In genomic region chr17:79918484-79919004, GRCm38 (mm10) we compare ENCODE assay signal across 10 mouse cellular contexts. TPM values are rescaled to one million over a fixed set of nuclear protein-coding genes. Genes with fewer than 3 reads are reported as not detected.
DNase-seq lines count a peak whose midpoint lies in the region; ATAC-seq lines count a peak whose summit lies in the region.
"Had no signal": no experiment of that assay in that cellular context is flagged by ENCODE, and none has a peak within 500 bp of the region (broad histone marks: within the 10 kb centered on the region; RNA-seq: fewer than 3 reads in every experiment).

No protein-coding gene starts in this region.

- ATAC-seq in intestine, embryonic 15.5 days: peak; percentile 98
- ATAC-seq in lung, embryonic 16.5 days (ENCODE audit: low read depth): peak; percentile 66
- ATAC-seq in forebrain, embryonic 13.5 days: no peak

- H3K36me3 ChIP-seq in intestine, embryonic 15.5 days: no peaks in the 10 kb centered on the region
- no peaks in the 10 kb centered on the region for H3K36me3 ChIP-seq in lung, embryonic 16.5 days (ENCODE audit: control insufficient read depth, insufficient read depth, low read length)
- no peaks in the 10 kb centered on the region for H3K36me3 ChIP-seq in forebrain, embryonic 13.5 days (ENCODE audit: poor library complexity, severe bottlenecking)
- H3K36me3 ChIP-seq: neural tube, embryonic 15.5 days had no signal

- peak overlapping the region; percentile 39 for H3K4me2 ChIP-seq in intestine, embryonic 15.5 days (replicated peaks)
- H3K4me2 ChIP-seq in lung, embryonic 16.5 days (ENCODE audit: low read depth, low read length): peak overlapping the region; percentile 12; the same call in 1 of the 2 replicates
- no peak overlapping the region for H3K4me2 ChIP-seq in forebrain, embryonic 13.5 days
- H3K4me2 ChIP-seq: neural tube, embryonic 15.5 days had no signal

- peak; percentile 54 for DNase-seq in gastrocnemius, adult 18-20 months (ENCODE audit: low spot score)
- DNase-seq in gastrocnemius, postnatal 36 days: no peak
- DNase-seq in MEL-GATA-1-ER (ENCODE audit: extremely low read depth, low read depth): peak; percentile 72
- no peak for DNase-seq in layer of hippocampus, postnatal 25 days (ENCODE audit: extremely low spot score in 1 of 2, low spot score in 1 of 2)
- DNase-seq in gastrocnemius, postnatal 14 days: no peak
- DNase-seq: cerebellum, adult 11 months had no signal

- no peaks in the 10 kb centered on the region for H3K9me3 ChIP-seq in intestine, embryonic 15.5 days
- H3K9me3 ChIP-seq in lung, embryonic 16.5 days (ENCODE audit: control insufficient read depth, low read length): no peaks in the 10 kb centered on the region
- no peaks in the 10 kb centered on the region for H3K9me3 ChIP-seq in forebrain, embryonic 13.5 days (replicated peaks)
- H3K9me3 ChIP-seq: neural tube, embryonic 15.5 days had no signal

- 20% methylated on average over 9 of the region's 9 CpGs for WGBS in intestine, embryonic 15.5 days
- WGBS in lung, embryonic 16.5 days: 11% methylated on average over 9 of the region's 9 CpGs
- 36% methylated on average over 9 of the region's 9 CpGs for WGBS in forebrain, embryonic 13.5 days

- intact Hi-C loops in gastrocnemius, postnatal 36 days (cut with DNase I): no loop called here
- intact Hi-C loops in gastrocnemius, postnatal 14 days (cut with DNase I; ENCODE audit: low total_unique reads): no loop called here

- H3K4me1 ChIP-seq in intestine, embryonic 15.5 days (replicated peaks): no peaks in the 10 kb centered on the region
- peaks cover 11% of the 10 kb centered on the region for H3K4me1 ChIP-seq in lung, embryonic 16.5 days (replicated peaks; ENCODE audit: control insufficient read depth, insufficient read depth, low read length)
- H3K4me1 ChIP-seq in forebrain, embryonic 13.5 days: 0 out of 2 replicates have a peak, but pooled peaks cover 3% of the 10 kb centered on the region
- H3K4me1 ChIP-seq: neural tube, embryonic 15.5 days had no signal

- H3K27ac ChIP-seq in intestine, embryonic 15.5 days: 0 out of 2 replicates have a peak overlapping the region, but pooled peaks have one; percentile 33
- H3K27ac ChIP-seq in lung, embryonic 16.5 days (ENCODE audit: low read length): 0 out of 2 replicates have a peak overlapping the region, but pooled peaks have one; percentile 8
- no peak overlapping the region for H3K27ac ChIP-seq in forebrain, embryonic 13.5 days
- H3K27ac ChIP-seq: neural tube, embryonic 15.5 days had no signal

- no peak overlapping the region for H3K9ac ChIP-seq in intestine, embryonic 15.5 days
- H3K9ac ChIP-seq in lung, embryonic 16.5 days (ENCODE audit: low read length): no peak overlapping the region
- no peak overlapping the region for H3K9ac ChIP-seq in forebrain, embryonic 13.5 days
- H3K9ac ChIP-seq: neural tube, embryonic 15.5 days had no signal

- H3K4me3 ChIP-seq in intestine, embryonic 15.5 days (replicated peaks): no peak overlapping the region
- H3K4me3 ChIP-seq in lung, embryonic 16.5 days (ENCODE audit: low read length): no peak overlapping the region
- no peak overlapping the region for H3K4me3 ChIP-seq in forebrain, embryonic 13.5 days
- H3K4me3 ChIP-seq: neural tube, embryonic 15.5 days had no signal

- H3K27me3 ChIP-seq in intestine, embryonic 15.5 days (replicated peaks): no peaks in the 10 kb centered on the region
- H3K27me3 ChIP-seq in lung, embryonic 16.5 days (ENCODE audit: control insufficient read depth, insufficient read depth, low read depth, low read length): no peaks in the 10 kb centered on the region
- H3K27me3 ChIP-seq in forebrain, embryonic 13.5 days: no peaks in the 10 kb centered on the region
- H3K27me3 ChIP-seq: neural tube, embryonic 15.5 days had no signal

RNA-seq across cellular contexts. Expression of gene Atl2, which starts 22.6 kb away (rescaled TPM):
- 100 to 1,000 TPM; 143 to 147 TPM for total RNA-seq in gastrocnemius, adult 18-20 months (2021)
- 100 to 1,000 TPM; 105 to 113 TPM for total RNA-seq in gastrocnemius, postnatal 36 days (2021)
- 42.6 and 43.9 TPM in 2 replicates for polyA plus RNA-seq in intestine, embryonic 15.5 days (2015; fragmentation: Nextera tagmentation; extraction: Ambion mirVana)
- 38.4 and 39.0 TPM in 2 replicates for polyA plus RNA-seq in lung, embryonic 16.5 days (2015; fragmentation: Nextera tagmentation; extraction: Ambion mirVana)
- 31.8 and 36.4 TPM in 2 replicates for polyA plus RNA-seq in forebrain, embryonic 13.5 days (2015; fragmentation: Nextera tagmentation; extraction: Ambion mirVana)
- total RNA-seq in layer of hippocampus, postnatal 25 days (2021): 10 to 100 TPM; 52.3 to 55.4 TPM
- total RNA-seq in gastrocnemius, postnatal 14 days (2021): 10 to 100 TPM; 70.9 to 88.2 TPM

Comparison
In these comparisons a context has a peak if more than half of its experiments do, and no peak if none do; other contexts are left out.
1. DNase-seq: peak in gastrocnemius, adult 18-20 months (single experiment) and MEL-GATA-1-ER (single experiment); none in gastrocnemius, postnatal 36 days (0 of 2), layer of hippocampus, postnatal 25 days (0 of 2) and gastrocnemius, postnatal 14 days (single experiment).